8 mouse cellular contexts compared by ENCODE assay signal in genomic region chr1:77515651-77515981, GRCm38 (mm10). TPM values are rescaled to one million over a fixed set of nuclear protein-coding genes. Genes with fewer than 3 reads are reported as not detected.
A peak's percentile ranks its signal among the peaks of the same experiment; 100 is the strongest.
DNase-seq lines count a peak whose midpoint lies in the region; ATAC-seq lines count a peak whose summit lies in the region.

No protein-coding gene starts in this region.

- H3K4me1 ChIP-seq in embryonic facial prominence, embryonic 14.5 days (ENCODE audit: control insufficient read depth, insufficient read depth, low read length), result peaks cover 20% of the 10 kb centered on the region
- H3K4me1 ChIP-seq in hindbrain, embryonic 12.5 days, result peaks cover 29% of the 10 kb centered on the region
- peaks cover 21% of the 10 kb centered on the region; the same call in 1 of the 2 replicates for H3K4me1 ChIP-seq in stomach, embryonic 16.5 days (ENCODE audit: control insufficient read depth, insufficient read depth, low read length)

- peak overlapping the region; percentile 76 for H3K27ac ChIP-seq in embryonic facial prominence, embryonic 14.5 days (replicated peaks; ENCODE audit: low read depth, low read length)
- peak overlapping the region; percentile 87 for H3K27ac ChIP-seq in hindbrain, embryonic 12.5 days
- peak overlapping the region; percentile 56 for H3K27ac ChIP-seq in stomach, embryonic 16.5 days (ENCODE audit: low read length)

- peak overlapping the region; percentile 69 for H3K4me3 ChIP-seq in embryonic facial prominence, embryonic 14.5 days (ENCODE audit: low read depth, low read length)
- peak overlapping the region; percentile 53 for H3K4me3 ChIP-seq in hindbrain, embryonic 12.5 days
- H3K4me3 ChIP-seq in stomach, embryonic 16.5 days (replicated peaks; ENCODE audit: low read length), result peak overlapping the region; percentile 77

- no peaks in the 10 kb centered on the region for H3K27me3 ChIP-seq in embryonic facial prominence, embryonic 14.5 days (replicated peaks; ENCODE audit: control insufficient read depth, insufficient read depth, low read length)
- H3K27me3 ChIP-seq in hindbrain, embryonic 12.5 days, result peaks cover 4% of the 10 kb centered on the region
- peaks cover 9% of the 10 kb centered on the region for H3K27me3 ChIP-seq in stomach, embryonic 16.5 days (ENCODE audit: control insufficient read depth, insufficient read depth, low read length)

- peak overlapping the region; percentile 81 for H3K9ac ChIP-seq in embryonic facial prominence, embryonic 14.5 days (ENCODE audit: low read depth, low read length)
- peak overlapping the region; percentile 65 for H3K9ac ChIP-seq in hindbrain, embryonic 12.5 days
- H3K9ac ChIP-seq in stomach, embryonic 16.5 days (ENCODE audit: low read length), result peak overlapping the region; percentile 75

- 0 out of 2 replicates have a peak, but pooled peaks have one; percentile 1 for ATAC-seq in embryonic facial prominence, embryonic 14.5 days (ENCODE audit: low read depth)
- no peak; the same call in 1 of the 2 replicates for ATAC-seq in hindbrain, embryonic 12.5 days (ENCODE audit: low FRiP score)
- ATAC-seq in stomach, embryonic 16.5 days (ENCODE audit: insufficient read depth, low FRiP score), result no peak

- no peaks in the 10 kb centered on the region for H3K36me3 ChIP-seq in embryonic facial prominence, embryonic 14.5 days (ENCODE audit: control insufficient read depth, insufficient read depth, low read length)
- no peaks in the 10 kb centered on the region for H3K36me3 ChIP-seq in hindbrain, embryonic 12.5 days
- no peaks in the 10 kb centered on the region for H3K36me3 ChIP-seq in stomach, embryonic 16.5 days (ENCODE audit: control insufficient read depth, insufficient read depth, low read length)

- DNase-seq in ovary, postnatal 14 days (ENCODE audit: low spot score), result peak; percentile 25
- DNase-seq in ovary, postnatal 36 days (ENCODE audit: low spot score), result no peak
- no peak for DNase-seq in embryonic facial prominence, embryonic 14.5 days (ENCODE audit: low spot score)
- DNase-seq in lung, adult 18-20 months, result peak; percentile 20 to 34
- DNase-seq in left cerebral cortex, adult 9 months (ENCODE audit: low spot score in 2 of 2), result no peak
- DNase-seq in layer of hippocampus, adult 8-10 months (ENCODE audit: low spot score in 2 of 2), result no peak

- no peaks in the 10 kb centered on the region for H3K9me3 ChIP-seq in embryonic facial prominence, embryonic 14.5 days (ENCODE audit: control insufficient read depth, low read length)
- no peaks in the 10 kb centered on the region for H3K9me3 ChIP-seq in hindbrain, embryonic 12.5 days (replicated peaks)
- no peaks in the 10 kb centered on the region for H3K9me3 ChIP-seq in stomach, embryonic 16.5 days (replicated peaks; ENCODE audit: control insufficient read depth, low read length)

- H3K4me2 ChIP-seq in embryonic facial prominence, embryonic 14.5 days (ENCODE audit: low read depth, low read length), result peak overlapping the region; percentile 91
- H3K4me2 ChIP-seq in hindbrain, embryonic 12.5 days (replicated peaks), result peak overlapping the region; percentile 93
- peak overlapping the region; percentile 96 for H3K4me2 ChIP-seq in stomach, embryonic 16.5 days (ENCODE audit: low read depth, low read length)

- WGBS in embryonic facial prominence, embryonic 14.5 days, result 0% methylated on average over 12 of the region's 12 CpGs
- under 1% methylated on average over 12 of the region's 12 CpGs for WGBS in hindbrain, embryonic 12.5 days
- 0% methylated on average over 12 of the region's 12 CpGs for WGBS in stomach, embryonic 16.5 days

RNA-seq across cellular contexts. Expression of gene Epha4, which starts 0.7 kb away (rescaled TPM):
- 23.2 and 36.2 TPM in 2 replicates for polyA plus RNA-seq in embryonic facial prominence, embryonic 14.5 days (2014; fragmentation: Nextera tagmentation; extraction: Ambion mirVana)
- 34.5 and 37.0 TPM in 2 replicates for polyA plus RNA-seq in hindbrain, embryonic 12.5 days (2016; fragmentation: Nextera tagmentation; extraction: Ambion mirVana)
- 11.8 and 12.0 TPM in 2 replicates for polyA plus RNA-seq in stomach, embryonic 16.5 days (2015; fragmentation: Nextera tagmentation; extraction: Ambion mirVana)
- 100 to 1,000 TPM; 267 to 285 (median 281) TPM for total RNA-seq in layer of hippocampus, adult 8-10 months (2022)

Comparison
In these comparisons a context has a peak if more than half of its experiments do, and no peak if none do; other contexts are left out.
1. DNase-seq: peak in ovary, postnatal 14 days (single experiment) and lung, adult 18-20 months (2 of 2); none in ovary, postnatal 36 days (single experiment), embryonic facial prominence, embryonic 14.5 days (single experiment), left cerebral cortex, adult 9 months (0 of 2) and layer of hippocampus, adult 8-10 months (0 of 2).
2. Peak in every context shown above with its lines, with median percentiles within 50 percentile points of each other: H3K27ac ChIP-seq, H3K4me2 ChIP-seq, H3K4me3 ChIP-seq and H3K9ac ChIP-seq.